In the genomic region with DNA sequence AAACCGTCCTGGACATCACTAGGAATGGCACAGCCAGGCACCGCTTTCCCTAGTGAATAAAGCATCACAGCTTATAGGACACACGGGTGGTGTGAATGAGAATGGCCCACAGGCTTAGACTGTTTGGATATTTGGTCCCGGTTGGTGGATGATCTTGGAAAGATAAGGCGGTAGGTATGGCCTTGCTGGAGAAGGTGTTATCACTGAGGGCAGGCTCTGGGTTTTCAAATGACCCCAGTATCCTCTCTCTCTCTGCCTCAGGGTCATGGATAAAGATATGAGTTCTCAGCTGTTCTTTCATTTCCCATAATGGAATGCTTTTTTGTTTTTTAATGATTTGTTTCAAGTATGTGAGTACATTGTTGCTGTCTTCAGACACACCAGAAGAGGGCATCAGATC, we compare ENCODE assay signal across 31 mouse cellular contexts.
"Had no signal": no experiment of that assay in that cellular context is flagged by ENCODE, and none has a peak within 500 bp of the region (broad histone marks: within the 10 kb centered on the region; RNA-seq: fewer than 3 reads in every experiment).

No protein-coding gene starts in this region.

- ATAC-seq: liver, embryonic 12.5 days; liver, postnatal 0 days; lung, postnatal 0 days; midbrain, embryonic 13.5 days; midbrain, embryonic 15.5 days; midbrain, embryonic 16.5 days had no signal

- H3K9me3 ChIP-seq: limb, embryonic 10.5 days; limb, embryonic 12.5 days; limb, embryonic 13.5 days; limb, embryonic 15.5 days; liver, embryonic 12.5 days; liver, embryonic 13.5 days; liver, embryonic 15.5 days; lung, embryonic 15.5 days; megakaryocyte, embryonic 14.5 days; midbrain, embryonic 10.5 days; midbrain, embryonic 12.5 days; midbrain, embryonic 13.5 days; midbrain, embryonic 15.5 days had no signal

- H3K27me3 ChIP-seq: limb, embryonic 12.5 days; limb, embryonic 13.5 days; limb, embryonic 15.5 days; liver, embryonic 12.5 days; liver, embryonic 13.5 days; liver, embryonic 15.5 days; lung, embryonic 15.5 days; megakaryocyte, embryonic 14.5 days; midbrain, embryonic 12.5 days; midbrain, embryonic 13.5 days; midbrain, embryonic 15.5 days had no signal

- H3K9ac ChIP-seq: limb, embryonic 12.5 days; limb, embryonic 13.5 days; limb, embryonic 15.5 days; liver, embryonic 12.5 days; liver, embryonic 13.5 days; liver, embryonic 14.5 days; liver, embryonic 15.5 days; liver, postnatal 0 days; lung, embryonic 14.5 days; lung, embryonic 15.5 days; midbrain, embryonic 12.5 days; midbrain, embryonic 13.5 days; midbrain, embryonic 15.5 days had no signal

- DNase-seq: left cerebral cortex, postnatal 4 days; liver; liver, embryonic 13.5 days; liver, postnatal 0 days; lung, adult 18-20 months; lung, adult 2 months; lung, embryonic 14.5 days; lung, postnatal 10 days; lung, postnatal 14 days; lung, postnatal 36 days; lung, postnatal 4 days; midbrain, embryonic 14.5 days had no signal

- H3K4me2 ChIP-seq: limb, embryonic 12.5 days; limb, embryonic 13.5 days; limb, embryonic 15.5 days; liver, embryonic 11.5 days; liver, embryonic 12.5 days; liver, embryonic 13.5 days; liver, embryonic 15.5 days; lung, embryonic 14.5 days; lung, embryonic 15.5 days; midbrain, embryonic 11.5 days; midbrain, embryonic 12.5 days; midbrain, embryonic 13.5 days; midbrain, embryonic 15.5 days had no signal

- H3K4me1 ChIP-seq: limb, embryonic 10.5 days; limb, embryonic 12.5 days; limb, embryonic 13.5 days; limb, embryonic 15.5 days; liver, embryonic 13.5 days; liver, embryonic 15.5 days; lung, embryonic 15.5 days; megakaryocyte, embryonic 14.5 days; midbrain, embryonic 10.5 days; midbrain, embryonic 12.5 days; midbrain, embryonic 13.5 days; midbrain, embryonic 15.5 days had no signal

- H3K4me3 ChIP-seq: limb, embryonic 10.5 days; limb, embryonic 12.5 days; limb, embryonic 13.5 days; limb, embryonic 15.5 days; liver, embryonic 12.5 days; liver, embryonic 13.5 days; liver, embryonic 15.5 days; lung, embryonic 15.5 days; megakaryocyte, embryonic 14.5 days; midbrain, embryonic 10.5 days; midbrain, embryonic 12.5 days; midbrain, embryonic 13.5 days; midbrain, embryonic 15.5 days; myocyte had no signal

- H3K27ac ChIP-seq: limb, embryonic 10.5 days; limb, embryonic 12.5 days; limb, embryonic 13.5 days; limb, embryonic 15.5 days; liver, embryonic 12.5 days; liver, embryonic 13.5 days; liver, embryonic 14.5 days; liver, embryonic 15.5 days; lung, embryonic 15.5 days; macrophage; midbrain, embryonic 10.5 days; midbrain, embryonic 12.5 days; midbrain, embryonic 13.5 days; midbrain, embryonic 15.5 days had no signal
